Mouse (Mus musculus) adipose tissue, adult 10 weeks (tissue): ENCODE measurements around the gene Babam1. TPM values are rescaled to one million over a fixed set of nuclear protein-coding genes. Genes with fewer than 3 reads are reported as not detected.

Source experiments
- polyA plus RNA-seq: library from polyadenylated mRNA; stranded (reverse); fragments of 350-450 nt; fragmentation: Illumina TruSeq; extraction: RNeasy Lipid Tissue Mini Kit (QIAGEN cat#74804); gene quantifications from one replicate; pipeline ENCODE4 v1.2.3, GENCODE M21; 2014; ENCODE audit warnings: low read depth, low replicate concordance

The Babam1 gene
- polyA plus RNA-seq, result 74.2 TPM

GRCm38 (mm10) chr8:71396639-71397305 is at the start of gene Babam1:
Gene Babam1 (plus strand): TSS chr8:71396861.

GRCm38 (mm10) chr8:71366771-71367528 is 29.7 kb upstream of the Babam1 start, which contains the start of gene Use1:
Gene Use1 (plus strand): TSS chr8:71366848.

GRCm38 (mm10) chr8:71371236-71371848 is 25.3 kb upstream of the Babam1 start, which contains the start of gene Ocel1:
Gene Ocel1 (plus strand): TSS chr8:71371298.

GRCm38 (mm10) chr8:71381421-71381970 is 15.2 kb upstream of the Babam1 start, which contains the start of gene Nr2f6:
Gene Nr2f6 (minus strand): TSS chr8:71381960.

DNA sequence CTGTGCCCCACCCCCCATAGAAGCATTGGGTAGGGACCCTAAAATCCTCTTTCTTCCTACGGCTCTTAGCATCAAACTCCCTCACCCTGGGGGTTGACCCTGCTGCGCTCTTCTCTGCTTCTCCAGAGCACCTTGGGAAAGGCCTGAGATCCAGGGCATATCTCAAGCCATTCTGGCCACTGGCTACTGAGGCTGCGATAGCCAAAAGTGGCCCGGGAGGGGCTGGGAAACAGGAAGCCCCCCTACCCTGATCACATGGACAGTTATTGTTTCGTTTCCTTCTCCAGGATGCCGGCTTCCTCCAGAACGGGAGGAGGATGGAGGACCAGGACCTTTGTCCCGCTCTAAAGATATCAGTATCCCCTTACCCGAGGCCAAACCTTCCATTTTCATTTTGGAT is 1.0 kb upstream of the Babam1 start, which contains the start of gene Ushbp1:
Gene Ushbp1, minus strand, starts transcription at position 174 of the 400 bp plus-strand sequence.

GRCm38 (mm10) chr8:71405401-71406098 is 8.9 kb downstream of the Babam1 start, which contains the start of gene Ankle1:
Gene Ankle1 (plus strand): TSS chr8:71406010.

Other genes with a start within 250 kb of the Babam1 start
- gene Myo9b, start 124.1 kb upstream of the Babam1 start, polyA plus RNA-seq, result 28.8 TPM
- 4.7 TPM for gene Haus8, start 123.9 kb upstream of the Babam1 start, polyA plus RNA-seq
- gene Use1, start 30.0 kb upstream of the Babam1 start, polyA plus RNA-seq, result 215 TPM
- gene Ocel1, start 25.6 kb upstream of the Babam1 start, polyA plus RNA-seq, result 12.3 TPM
- 45.7 TPM for gene Nr2f6, start 14.9 kb upstream of the Babam1 start, polyA plus RNA-seq
- gene Ushbp1, start 1.1 kb upstream of the Babam1 start, polyA plus RNA-seq, result 29.6 TPM
- 1.2 TPM for gene Ankle1, start 9.1 kb downstream of the Babam1 start, polyA plus RNA-seq
- 16.7 TPM for gene Abhd8, start 66.8 kb downstream of the Babam1 start, polyA plus RNA-seq
- 57.3 TPM for gene Mrpl34, start 68.1 kb downstream of the Babam1 start, polyA plus RNA-seq
- 59.1 TPM for gene Dda1, start 72.3 kb downstream of the Babam1 start, polyA plus RNA-seq
- gene Ano8, start 89.1 kb downstream of the Babam1 start, polyA plus RNA-seq, result 9.2 TPM
- gene Gtpbp3, start 91.2 kb downstream of the Babam1 start, polyA plus RNA-seq, result 14.5 TPM
- 33.6 TPM for gene Plvap, start 114.9 kb downstream of the Babam1 start, polyA plus RNA-seq
- gene Ccdc194, start 128.8 kb downstream of the Babam1 start, polyA plus RNA-seq, result not detected
- 70.8 TPM for gene Bst2, start 140.6 kb downstream of the Babam1 start, polyA plus RNA-seq
- 72.0 TPM for gene Mvb12a, start 146.1 kb downstream of the Babam1 start, polyA plus RNA-seq
- gene Tmem221, start 162.0 kb downstream of the Babam1 start, polyA plus RNA-seq, result 3.1 TPM
- gene Nxnl1, start 169.7 kb downstream of the Babam1 start, polyA plus RNA-seq, result 0.98 TPM
- gene Slc27a1, start 172.0 kb downstream of the Babam1 start, polyA plus RNA-seq, result 216 TPM
- gene Pgls, start 195.3 kb downstream of the Babam1 start, polyA plus RNA-seq, result 87.6 TPM
- 2.5 TPM for gene Fam129c, start 200.8 kb downstream of the Babam1 start, polyA plus RNA-seq
- 76.1 TPM for gene Colgalt1, start 214.1 kb downstream of the Babam1 start, polyA plus RNA-seq